Mouse (Mus musculus): ENCODE data around the gene D6Wsu163e. TPM values are rescaled to one million over a fixed set of nuclear protein-coding genes. Genes with fewer than 3 reads are reported as not detected.

The D6Wsu163e gene
- total RNA-seq (2012; rRNA removed) (18.7 and 26.5 TPM in 2 replicates), total RNA-seq (2014; rRNA removed) (42.0 and 42.7 TPM in 2 replicates), polyA plus RNA-seq (2012; ENCODE audit: insufficient read length, low read depth) (26.6 and 31.1 TPM in 2 replicates)

DNA sequence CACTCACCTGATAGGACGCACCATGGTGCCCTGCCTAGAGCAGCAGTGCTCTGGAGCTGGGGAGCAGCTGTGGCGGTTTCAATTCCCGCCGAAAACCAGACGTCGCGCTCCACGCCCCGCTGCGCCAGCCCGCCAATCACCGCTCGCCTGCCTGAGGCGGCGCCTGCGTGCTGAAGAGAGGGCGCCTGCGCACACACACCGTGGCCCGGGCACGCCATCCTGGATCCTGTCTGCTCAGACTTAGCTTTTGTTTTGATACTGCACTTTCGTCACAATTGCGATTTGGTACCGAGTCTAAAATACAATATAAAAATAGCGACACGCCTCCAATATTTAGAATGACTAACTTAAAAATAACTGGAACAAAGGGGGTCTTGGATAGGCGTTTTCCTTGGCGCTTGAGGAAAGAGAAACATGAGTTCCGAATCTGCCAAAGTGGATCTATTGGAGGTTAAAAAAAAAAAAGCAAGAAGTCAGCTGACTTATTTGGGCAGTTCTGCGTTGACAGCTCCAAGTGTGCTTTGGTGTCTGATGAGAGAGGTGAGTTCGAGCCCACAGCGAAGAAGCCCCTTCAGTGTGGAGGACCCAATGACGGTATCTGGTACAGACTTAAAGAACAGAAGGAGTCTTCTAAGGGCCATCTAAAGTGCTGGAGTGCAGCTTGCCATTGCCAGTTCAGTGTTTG lies at the start of gene D6Wsu163e, which contains the start of gene Rad51ap1:
TSS of gene D6Wsu163e (plus strand) at position 476 of the 685 bp plus-strand sequence.
TSS of gene Rad51ap1 (minus strand) at position 101 of the 685 bp plus-strand sequence.
- Histone ChIP-seq H3K79me2 (replicated peaks; ENCODE audit: control insufficient read depth, extremely low read depth, insufficient read depth, poor library complexity, severe bottlenecking) (peaks cover 24% of the 10 kb centered on the region), H3K27ac (ENCODE audit: insufficient read depth, low read depth) (peak within 1 kb of the TSS; percentile 67), H3K9me3 (replicated peaks; ENCODE audit: low read length) (no peaks in the 10 kb centered on the region), H3K4me1 (ENCODE audit: control insufficient read depth in 1 of 2, insufficient read depth in 2 of 2) (peaks cover 8 to 34% of the 10 kb centered on the region in 2 experiments; a peak in 3 of 4 replicates), H3K9ac (ENCODE audit: insufficient read depth, low read depth) (peak within 1 kb of the TSS; percentile 76), H3K27me3 (replicated peaks) (no peaks in the 10 kb centered on the region), H3K4me3 (replicated peaks in 1 of 3; ENCODE audit: low read depth in 2 of 3, low read length in 2 of 3, poor library complexity in 1 of 3) (peak within 1 kb of the TSS; percentile 89 to 99 (median 95)), H3K36me3 (replicated peaks in 1 of 2; ENCODE audit: control insufficient read depth in 1 of 2, insufficient read depth in 1 of 2, low read length in 1 of 2) (peaks cover 21 to 41% of the 10 kb centered on the region in 2 experiments), H3K4me2 (ENCODE audit: insufficient read depth, low read depth, poor library complexity, severe bottlenecking) (peak within 1 kb of the TSS; percentile 93)
- dilution Hi-C loops (cut with MboI; ENCODE audit: extremely low pct_ligation_motif_present, extremely low pct_unique_long_range_greater_than_20kb, low sequenced_read_pairs) (no loop called here), in situ Hi-C loops (cut with MboI; ENCODE audit: low pct_ligation_motif_present, low pct_unique_long_range_greater_than_20kb, low sequenced_read_pairs) (loop anchor here (10.0 kb wide), 1 partner anchor 435 kb away; no protein-coding TSS in a partner anchor)
- TF ChIP-seq JUND (conservative IDR thresholded peaks at IDR 0.05; ENCODE audit: low read depth, low read length) = peak; percentile 63; the same call in 1 of the 2 replicates
- peak; percentile 99 for TF ChIP-seq SIN3A (IDR thresholded peaks at IDR 0.05; ENCODE audit: low read length)
- no peak for TF ChIP-seq RCOR1 (conservative IDR thresholded peaks at IDR 0.05; ENCODE audit: low read depth, low read length)
- TF ChIP-seq POLR2A (IDR thresholded peaks at IDR 0.05; ENCODE audit: low read depth, low read length) = peak; percentile 91
- peak; percentile 60 for TF ChIP-seq JUN (IDR thresholded peaks at IDR 0.05; ENCODE audit: insufficient read depth, low read depth, low read length)
- TF ChIP-seq ELF1 (IDR thresholded peaks at IDR 0.05; ENCODE audit: low read depth, low read length) = peak; percentile 68
- TF ChIP-seq CHD2 (IDR thresholded peaks at IDR 0.05; ENCODE audit: low read length) = peak; percentile 71; the same call in 1 of the 2 replicates
- no peak; the same call in 1 of the 2 replicates for TF ChIP-seq ZKSCAN1 (IDR thresholded peaks at IDR 0.05; ENCODE audit: borderline replicate concordance, low read depth, low read length)
- no peak for TF ChIP-seq UBTF (IDR thresholded peaks at IDR 0.05; ENCODE audit: low read depth, low read length)
- no peak for TF ChIP-seq ZMIZ1 (IDR thresholded peaks at IDR 0.05; ENCODE audit: low read depth, low read length)
- 0 out of 2 replicates have a peak, but pooled peaks have one; percentile 68 for TF ChIP-seq KAT2A (IDR thresholded peaks at IDR 0.05; ENCODE audit: insufficient replicate concordance, low read length)
- no peak for TF ChIP-seq GABPA (IDR thresholded peaks at IDR 0.05; ENCODE audit: insufficient replicate concordance, low read depth, low read length)
- peak; percentile 95 for TF ChIP-seq NRF1 (IDR thresholded peaks at IDR 0.05; ENCODE audit: low read depth, low read length)
- TF ChIP-seq MAFK (IDR thresholded peaks at IDR 0.05; ENCODE audit: insufficient replicate concordance, low read length) = 0 out of 2 replicates have a peak, but pooled peaks have one; percentile 43
- TF ChIP-seq POLR2AphosphoS2 (IDR thresholded peaks at IDR 0.05; ENCODE audit: low read depth, low read length) = 0 out of 2 replicates have a peak, but pooled peaks have one; percentile 40
- TF ChIP-seq MAX (IDR thresholded peaks at IDR 0.05; ENCODE audit: low read length) = peak; percentile 74; the same call in 1 of the 2 replicates
- TF ChIP-seq NELFE (IDR thresholded peaks at IDR 0.05; ENCODE audit: low read depth, low read length) = peak; percentile 84
- TF ChIP-seq EP300 (IDR thresholded peaks at IDR 0.05; ENCODE audit: low read length) = no peak
- no peak; the same call in 1 of the 2 replicates for TF ChIP-seq ETS1 (conservative IDR thresholded peaks at IDR 0.05; ENCODE audit: low read depth, low read length)
- peak; percentile 83; the same call in 1 of the 2 replicates for TF ChIP-seq E2F4 (IDR thresholded peaks at IDR 0.05; ENCODE audit: insufficient replicate concordance, low read depth, low read length)
- TF ChIP-seq MXI1 (IDR thresholded peaks at IDR 0.05; ENCODE audit: low read depth, low read length) = peak; percentile 99
- no peak for TF ChIP-seq CHD1 (IDR thresholded peaks at IDR 0.05; ENCODE audit: low read depth, low read length)
- TF ChIP-seq SMC3 (IDR thresholded peaks at IDR 0.05; ENCODE audit: low read depth, low read length) = no peak
- TF ChIP-seq TBP (conservative IDR thresholded peaks at IDR 0.05; ENCODE audit: low read depth, low read length) = peak; percentile 63; the same call in 1 of the 2 replicates
- peak; percentile 87 for TF ChIP-seq MYC (IDR thresholded peaks at IDR 0.05; ENCODE audit: low read depth, low read length)
- TF ChIP-seq HCFC1 (IDR thresholded peaks at IDR 0.05; ENCODE audit: low read depth, low read length) = peak; percentile 91
- TF ChIP-seq BHLHE40 (IDR thresholded peaks at IDR 0.05; ENCODE audit: low read depth, low read length) = peak; percentile 91
- no peak for TF ChIP-seq RAD21 (IDR thresholded peaks at IDR 0.05; ENCODE audit: low read depth, low read length)
- peak; percentile 53; the same call in 1 of the 2 replicates for TF ChIP-seq MAZ (IDR thresholded peaks at IDR 0.05; ENCODE audit: low read depth, low read length)
- peak; percentile 87 for TF ChIP-seq USF1 (IDR thresholded peaks at IDR 0.05; ENCODE audit: low read depth, low read length)
- TF ChIP-seq TCF12 (IDR thresholded peaks at IDR 0.05; ENCODE audit: low read depth, low read length) = peak; percentile 83
- no peak for TF ChIP-seq CTCF (conservative IDR thresholded peaks at IDR 0.05 in 1 of 2, IDR thresholded peaks at IDR 0.05 in 1 of 2; ENCODE audit: low read depth in 2 of 2, low read length in 2 of 2)
- no peak for TF ChIP-seq PAX5 (IDR thresholded peaks at IDR 0.05; ENCODE audit: low read length)
- TF ChIP-seq IRF4 (IDR thresholded peaks at IDR 0.05; ENCODE audit: low read depth, low read length) = 0 out of 2 replicates have a peak, but pooled peaks have one; percentile 31
- peak; percentile 87 for TF ChIP-seq USF2 (conservative IDR thresholded peaks at IDR 0.05; ENCODE audit: low read depth, low read length)
- TF ChIP-seq ZC3H11A (IDR thresholded peaks at IDR 0.05; ENCODE audit: low read depth, low read length) = peak; percentile 100
- peak; percentile 99 for TF ChIP-seq ZNF384 (IDR thresholded peaks at IDR 0.05; ENCODE audit: low read depth, low read length)
- TF ChIP-seq MEF2A (IDR thresholded peaks at IDR 0.05; ENCODE audit: borderline replicate concordance, low read depth, low read length) = peak; percentile 41; the same call in 1 of the 2 replicates
- DNase-seq (ENCODE audit: extremely low read depth) = peak; percentile 94
